Mouse (Mus musculus): Measurements from ENCODE around the gene Adcy2.

Gene Adcy2

GRCm38 (mm10) chr13:68820858-68821579 lies 178.3 kb downstream of the Adcy2 start:
- DNase-seq = peak; percentile 66 to 70

- DNase-seq = no peak
Observed at GRCm38 (mm10) chr13:68815704-68816477, 183.4 kb downstream of the Adcy2 start.

- DNase-seq = no peak
Observed at GRCm38 (mm10) chr13:68811185-68811584, 188.2 kb downstream of the Adcy2 start.

GRCm38 (mm10) chr13:68799777-68800176 lies 199.6 kb downstream of the Adcy2 start:
- peak in 1 of 2 experiments; percentile 13 for DNase-seq

GRCm38 (mm10) chr13:68793286-68793685 lies 206.1 kb downstream of the Adcy2 start:
- peak; percentile 61 to 75 for DNase-seq

GRCm38 (mm10) chr13:68787286-68788061 lies 211.9 kb downstream of the Adcy2 start:
- DNase-seq = no peak

GRCm38 (mm10) chr13:68783096-68783495 lies 216.2 kb downstream of the Adcy2 start:
- DNase-seq = no peak

- no peak for DNase-seq
Observed at GRCm38 (mm10) chr13:68778011-68778672, 221.2 kb downstream of the Adcy2 start.

- DNase-seq = no peak
Observed at GRCm38 (mm10) chr13:68773599-68774211, 225.6 kb downstream of the Adcy2 start.

GRCm38 (mm10) chr13:68768588-68768987 lies 230.8 kb downstream of the Adcy2 start:
- peak; percentile 5 to 46 for DNase-seq

GRCm38 (mm10) chr13:68765896-68766578 lies 233.3 kb downstream of the Adcy2 start:
- DNase-seq = no peak

GRCm38 (mm10) chr13:68764614-68765013 lies 234.7 kb downstream of the Adcy2 start:
- no peak for DNase-seq

GRCm38 (mm10) chr13:68749801-68750200 lies 249.5 kb downstream of the Adcy2 start:
- no peak for DNase-seq

- DNase-seq = no peak
Observed at GRCm38 (mm10) chr13:68749370-68749769, 250.0 kb downstream of the Adcy2 start.

GRCm38 (mm10) chr13:68745426-68745825 lies 253.9 kb downstream of the Adcy2 start:
- DNase-seq = no peak

- DNase-seq = no peak
Observed at GRCm38 (mm10) chr13:68712661-68713060, 286.7 kb downstream of the Adcy2 start.

GRCm38 (mm10) chr13:68707296-68707747 lies 292.0 kb downstream of the Adcy2 start:
- no peak for DNase-seq

GRCm38 (mm10) chr13:68684919-68685318 lies 314.4 kb downstream of the Adcy2 start:
- DNase-seq = no peak

GRCm38 (mm10) chr13:68680429-68680828 lies 318.9 kb downstream of the Adcy2 start:
- DNase-seq = no peak

GRCm38 (mm10) chr13:68642786-68643185 lies 356.6 kb downstream of the Adcy2 start:
- DNase-seq = no peak

GRCm38 (mm10) chr13:68627041-68627440 lies 372.3 kb downstream of the Adcy2 start:
- DNase-seq = no peak

- DNase-seq = no peak
Observed at GRCm38 (mm10) chr13:68622792-68623191, 376.5 kb downstream of the Adcy2 start.
